Mouse (Mus musculus): ENCODE measurements around the gene G3bp1.

G3bp1 gene

DNA sequence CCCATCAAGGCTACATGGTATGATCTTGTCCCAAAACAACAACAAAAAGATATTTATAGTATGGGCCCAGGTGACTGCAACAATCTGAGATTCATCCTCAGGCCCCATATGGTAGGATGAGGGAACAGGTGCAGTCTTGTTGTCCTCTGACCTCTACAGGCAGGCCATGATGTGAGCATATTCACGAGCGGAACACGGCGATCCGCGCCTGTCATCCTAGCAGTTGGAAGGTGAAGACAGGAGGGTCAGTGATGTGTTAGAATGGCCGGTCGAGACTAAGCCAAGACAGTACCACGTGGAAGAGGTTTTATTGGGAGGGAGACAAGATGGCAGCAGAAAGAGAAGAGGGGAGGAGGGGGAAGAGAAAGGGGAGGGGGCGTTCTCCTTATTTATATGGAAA, 4.8 kb upstream of the G3bp1 start:
- in situ Hi-C loops (cut with MboI, MseI) = no loop called here

DNA sequence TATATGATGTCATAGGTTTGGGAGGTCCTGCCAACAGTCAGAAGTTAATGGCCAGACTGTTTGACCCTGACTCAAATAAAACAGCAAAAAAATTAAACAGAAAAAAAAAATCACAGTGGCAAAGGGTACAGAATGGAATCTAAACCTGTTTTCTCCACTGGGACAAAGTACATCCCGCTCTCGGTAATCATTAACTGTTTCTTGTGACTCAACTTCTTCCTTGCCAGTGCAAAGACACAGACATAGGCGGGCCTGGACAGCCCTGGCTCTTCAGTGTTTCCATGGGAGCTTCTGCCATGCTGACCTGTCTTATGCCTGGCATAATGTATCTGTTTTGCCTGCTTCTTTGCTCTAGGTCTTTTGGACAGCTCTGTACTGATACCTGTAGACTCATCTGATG, 4.3 kb upstream of the G3bp1 start:
- in situ Hi-C loops (cut with MboI, MseI) = no loop called here

DNA sequence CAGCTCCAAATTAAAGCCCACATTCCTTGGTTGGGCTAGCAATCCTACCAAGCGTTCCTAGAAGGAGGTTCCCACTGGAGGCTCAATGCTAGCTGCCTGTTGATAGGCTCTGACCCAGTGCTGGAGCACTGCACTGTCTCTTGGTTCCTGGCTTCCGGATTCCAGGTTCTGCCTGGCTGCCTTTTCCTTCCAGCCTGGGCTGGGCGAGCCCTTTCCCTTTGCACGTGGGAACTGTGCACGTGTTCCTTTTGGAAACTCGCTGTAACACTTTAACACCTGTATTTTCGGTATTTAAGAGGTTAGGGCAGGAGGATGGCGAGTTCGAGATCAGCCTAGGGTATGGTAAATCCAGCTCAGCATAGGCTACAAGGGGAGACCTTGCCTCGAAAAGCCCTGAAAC, 1.5 kb upstream of the G3bp1 start:
- in situ Hi-C loops (cut with MboI, MseI) = no loop called here

DNA sequence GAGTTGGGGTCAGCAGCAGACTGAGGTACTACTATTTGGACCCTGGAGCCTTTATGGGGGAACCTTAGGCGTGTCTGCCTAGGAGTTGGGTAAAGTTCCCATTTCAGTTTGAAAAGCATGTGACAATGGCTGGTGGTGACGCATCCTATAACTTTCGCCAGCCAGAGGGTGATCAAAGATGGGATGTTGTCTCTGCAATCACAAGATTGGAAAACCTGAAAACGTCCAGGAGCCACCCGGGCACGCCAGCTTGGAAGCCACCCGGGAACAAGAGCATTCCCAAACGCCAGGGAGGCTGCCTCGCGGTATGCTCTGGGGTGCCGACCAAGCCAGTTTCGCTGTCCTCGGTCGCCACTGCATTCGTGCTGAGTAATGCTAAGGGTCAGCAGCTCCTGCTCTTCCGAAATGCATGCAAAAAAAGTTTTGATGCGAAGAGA, 856 bp upstream of the G3bp1 start:
- in situ Hi-C loops (cut with MboI, MseI) = no loop called here

DNA sequence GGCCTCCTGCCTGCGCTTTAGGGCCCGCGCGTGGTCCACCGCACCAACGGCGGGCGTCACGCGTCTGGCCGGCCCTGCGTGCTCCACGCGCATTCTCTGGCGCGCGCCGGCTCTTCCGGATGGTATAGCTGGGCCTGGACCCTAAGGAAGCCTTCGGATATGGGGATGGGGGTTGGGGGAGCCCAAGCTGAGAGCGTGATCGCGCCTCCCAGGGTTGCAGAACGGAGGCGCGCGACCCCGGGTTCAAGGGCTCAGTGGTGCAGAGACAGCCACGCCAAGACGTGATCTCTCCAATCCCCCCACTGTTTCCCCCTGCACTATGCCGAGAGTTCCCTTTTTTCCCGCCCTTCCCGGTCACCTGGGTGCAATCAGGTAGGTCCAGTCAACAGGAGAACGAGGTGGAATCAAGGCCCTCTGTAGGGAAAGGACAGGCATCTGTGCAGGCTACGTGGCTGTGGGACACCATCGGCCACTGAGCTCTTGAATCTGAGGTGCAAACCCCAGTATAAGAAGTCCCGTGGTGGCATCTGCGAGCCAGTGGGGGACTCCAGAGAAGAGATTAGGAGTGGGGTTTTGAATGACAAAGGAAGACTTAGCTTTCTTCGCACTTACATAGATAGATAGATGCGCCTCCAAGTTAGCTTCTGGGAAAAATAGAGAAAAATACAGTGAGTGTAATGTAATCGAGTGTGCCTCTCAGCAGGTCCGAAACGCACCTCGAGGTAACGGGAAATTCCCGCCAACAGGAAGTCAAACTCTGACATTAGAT, 622 bp downstream of the G3bp1 start:
- in situ Hi-C loops (cut with MboI, MseI) = no loop called here

DNA sequence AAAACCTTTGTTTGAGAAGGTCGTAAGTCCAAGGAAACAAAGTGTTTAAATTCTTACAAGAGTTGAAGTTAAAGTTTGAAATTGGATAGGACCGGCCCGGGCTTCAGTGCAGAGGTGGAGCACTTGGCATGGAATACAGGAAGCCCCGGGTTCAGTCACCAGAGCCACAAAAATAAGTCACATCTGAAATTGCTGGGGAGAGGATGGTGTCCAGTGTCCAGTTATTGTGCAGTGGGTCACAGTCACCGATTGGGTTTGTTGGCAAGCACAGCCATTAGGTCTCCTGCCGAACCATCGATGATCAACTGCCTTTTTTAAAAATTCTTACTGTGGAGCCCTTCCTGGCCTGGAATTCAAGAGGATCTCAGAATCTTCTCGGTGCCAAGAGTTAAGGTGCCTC, 1.3 kb downstream of the G3bp1 start:
- in situ Hi-C loops (cut with MboI, MseI) = no loop called here

DNA sequence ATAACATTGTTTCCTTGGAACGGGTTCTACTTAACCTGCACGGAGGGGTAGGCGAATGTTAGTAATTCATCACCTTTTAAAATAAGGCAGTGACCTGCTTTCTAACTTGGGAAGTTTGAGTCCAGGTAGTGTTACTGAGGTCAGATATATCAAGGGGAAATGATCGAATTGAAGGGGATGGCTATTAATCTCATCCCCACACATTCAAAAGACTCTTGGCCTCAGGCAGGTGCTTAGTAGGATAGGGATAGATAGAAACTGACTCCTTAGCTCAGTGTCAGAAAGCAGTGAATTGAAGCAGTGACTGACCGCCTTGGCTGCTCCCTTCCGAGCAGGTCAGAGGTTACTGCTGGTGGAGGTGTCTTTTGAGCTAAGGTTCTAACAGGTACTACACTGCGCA, 2.0 kb downstream of the G3bp1 start:
- in situ Hi-C loops (cut with MboI, MseI) = no loop called here

DNA sequence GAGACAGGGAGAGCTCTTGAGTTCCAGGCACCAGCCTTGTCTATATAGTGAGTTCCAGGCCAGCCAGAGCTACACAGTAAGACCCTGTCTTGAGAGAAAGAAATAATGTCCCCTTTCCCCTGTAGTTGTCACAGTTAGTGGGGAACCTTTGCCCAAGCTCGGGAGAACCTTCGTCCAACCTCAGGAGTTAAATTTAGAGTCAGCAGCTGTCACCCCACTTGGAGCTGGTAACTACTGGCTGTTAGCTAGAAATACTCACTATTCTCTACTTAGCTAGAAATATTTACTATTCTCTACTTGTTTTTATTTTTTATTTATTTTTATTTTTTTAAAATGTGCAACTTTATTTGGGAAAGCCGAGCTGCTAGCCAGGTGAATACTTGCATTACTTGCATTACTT, 3.7 kb downstream of the G3bp1 start:
- in situ Hi-C loops (cut with MboI, MseI) = no loop called here

DNA sequence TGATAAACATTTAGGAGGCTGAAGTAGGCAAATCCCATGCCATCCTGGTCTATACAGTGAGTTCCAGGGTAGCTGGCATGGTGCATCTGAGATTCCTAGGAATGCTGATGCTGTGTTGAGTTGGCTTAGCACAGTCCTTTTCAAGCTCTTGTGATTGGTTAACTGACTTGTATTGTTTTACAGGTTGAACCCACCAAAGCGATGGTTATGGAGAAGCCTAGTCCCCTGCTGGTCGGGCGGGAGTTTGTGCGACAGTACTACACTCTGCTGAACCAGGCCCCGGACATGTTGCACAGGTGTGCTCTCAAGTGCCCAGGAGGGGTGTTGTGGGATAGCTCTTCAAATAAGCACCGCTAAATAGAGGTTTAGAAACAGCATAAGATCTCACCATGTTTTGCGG, 16.0 kb downstream of the G3bp1 start:
- in situ Hi-C loops (cut with MboI, MseI) = no loop called here

DNA sequence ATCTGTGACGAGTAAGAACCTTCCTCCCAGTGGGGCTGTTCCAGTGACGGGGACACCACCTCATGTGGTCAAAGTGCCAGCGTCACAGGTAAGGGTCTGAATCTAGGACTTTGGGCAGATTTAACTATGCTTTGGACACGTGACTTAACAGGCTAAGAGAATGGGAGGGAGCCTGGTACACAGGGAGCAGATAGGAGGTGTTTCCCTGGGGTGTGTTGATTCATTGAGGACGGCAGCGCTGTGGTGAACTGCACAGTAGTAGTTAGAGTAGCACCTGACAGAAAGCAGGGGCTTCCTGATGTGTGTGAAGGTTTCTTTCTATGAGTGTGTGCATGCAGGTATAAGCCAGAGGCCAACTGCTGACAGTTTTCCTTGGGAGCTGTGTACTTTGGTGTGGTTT, 26.7 kb downstream of the G3bp1 start:
- in situ Hi-C loops (cut with MboI, MseI) = no loop called here

DNA sequence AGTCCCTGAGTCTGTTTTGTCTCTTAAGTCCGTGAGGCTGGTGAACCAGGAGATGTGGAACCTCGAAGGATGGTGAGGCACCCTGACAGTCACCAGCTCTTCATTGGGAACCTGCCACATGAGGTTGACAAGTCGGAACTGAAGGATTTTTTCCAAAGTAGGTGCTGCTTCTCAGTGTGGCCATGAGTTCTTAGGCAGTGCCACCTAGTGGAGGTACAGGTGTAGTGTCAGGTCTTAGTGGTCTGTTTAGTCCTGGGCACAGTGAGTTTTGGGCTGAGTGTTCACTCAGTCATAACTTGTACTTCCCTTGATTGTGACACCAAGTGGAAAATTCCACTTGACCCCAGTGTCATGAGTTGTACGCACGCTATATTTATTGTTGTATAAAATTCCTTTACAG, 28.4 kb downstream of the G3bp1 start:
- in situ Hi-C loops (cut with MboI, MseI) = no loop called here

DNA sequence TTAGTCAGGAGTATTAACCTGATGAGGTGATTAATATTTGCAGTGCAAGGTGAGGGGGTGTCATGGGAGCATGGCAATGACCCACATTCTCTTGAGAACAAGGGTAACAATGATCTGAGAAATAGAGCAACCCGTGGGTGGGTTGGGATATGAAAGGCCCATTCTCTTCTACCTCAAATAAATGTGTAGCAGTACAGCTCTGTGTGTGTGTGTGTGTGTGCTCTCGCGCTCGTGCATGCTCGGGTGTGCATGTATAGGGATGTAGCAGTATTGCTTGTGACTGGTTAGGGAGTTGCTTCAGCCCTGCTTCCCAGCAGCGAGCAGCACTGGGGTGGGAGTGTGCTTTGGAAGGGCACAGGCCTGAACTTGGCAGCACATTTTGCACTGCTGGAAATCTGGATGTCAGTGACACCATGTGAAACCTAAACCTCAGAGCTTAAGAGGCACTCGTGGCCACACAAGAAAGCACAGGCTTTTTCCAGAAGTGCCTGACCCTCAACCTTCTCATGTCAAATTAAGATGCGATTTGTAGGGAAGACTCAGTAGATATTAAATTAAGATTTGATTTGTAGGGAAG, 32.6 kb downstream of the G3bp1 start:
- in situ Hi-C loops (cut with MboI, MseI) = no loop called here

DNA sequence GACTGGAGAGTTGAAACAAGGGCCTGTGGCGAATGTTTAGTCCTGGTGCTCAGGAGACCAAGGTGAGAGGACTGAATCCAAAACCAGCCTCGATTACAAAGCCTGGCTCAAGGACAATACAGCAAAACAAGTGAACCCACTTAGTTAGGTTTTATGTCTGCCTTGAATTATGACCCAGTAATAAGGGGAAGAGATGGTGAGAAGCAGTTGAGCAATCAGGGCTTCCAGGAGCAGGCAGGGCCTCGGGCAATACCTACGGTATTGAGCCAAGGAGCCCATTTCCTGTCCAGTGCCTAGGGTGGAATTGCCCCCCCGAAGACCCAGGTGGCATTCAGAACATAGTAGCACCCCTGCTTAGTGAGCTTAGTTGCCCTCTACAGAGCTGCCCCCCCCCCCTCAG, 33.4 kb downstream of the G3bp1 start:
- in situ Hi-C loops (cut with MboI, MseI) = no loop called here

DNA sequence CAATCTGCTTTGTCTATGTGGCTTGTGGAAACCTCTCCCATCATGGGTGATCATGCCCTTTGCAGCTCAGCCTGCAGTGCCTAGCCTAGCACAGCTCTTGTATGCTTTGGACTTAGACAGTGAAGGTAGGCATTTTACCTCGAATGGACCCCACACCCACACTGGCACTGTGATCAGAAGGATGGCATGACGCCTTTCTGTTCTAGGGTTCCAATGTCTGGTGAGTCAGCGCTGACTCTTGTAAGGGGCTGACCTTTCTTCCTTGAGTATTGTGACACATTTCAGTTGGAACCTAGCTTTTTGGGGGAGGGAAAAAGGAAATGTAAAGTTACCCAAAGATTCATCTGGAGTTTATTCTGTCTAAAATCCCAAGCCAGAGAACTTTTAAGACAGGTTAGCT, 36.0 kb downstream of the G3bp1 start:
- in situ Hi-C loops (cut with MboI, MseI) = no loop called here

DNA sequence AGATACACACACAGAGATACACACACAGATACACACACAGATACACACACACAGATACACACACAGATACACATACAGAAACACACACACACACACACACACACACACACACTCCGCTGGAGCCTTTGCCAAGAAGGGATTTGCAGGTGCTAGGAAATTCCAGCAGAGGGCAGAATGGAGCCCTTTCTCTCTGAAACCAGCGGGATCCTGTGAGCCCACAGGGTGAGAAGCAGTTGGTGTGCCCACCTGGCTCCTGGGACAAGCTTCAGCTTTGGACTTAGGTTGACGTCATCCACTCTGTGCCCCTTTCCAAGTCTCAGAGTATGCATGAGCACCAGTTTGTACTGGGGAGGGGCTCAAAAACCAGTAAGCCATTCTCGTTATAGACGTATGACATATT, 41.9 kb downstream of the G3bp1 start:
- in situ Hi-C loops (cut with MboI, MseI) = no loop called here

DNA sequence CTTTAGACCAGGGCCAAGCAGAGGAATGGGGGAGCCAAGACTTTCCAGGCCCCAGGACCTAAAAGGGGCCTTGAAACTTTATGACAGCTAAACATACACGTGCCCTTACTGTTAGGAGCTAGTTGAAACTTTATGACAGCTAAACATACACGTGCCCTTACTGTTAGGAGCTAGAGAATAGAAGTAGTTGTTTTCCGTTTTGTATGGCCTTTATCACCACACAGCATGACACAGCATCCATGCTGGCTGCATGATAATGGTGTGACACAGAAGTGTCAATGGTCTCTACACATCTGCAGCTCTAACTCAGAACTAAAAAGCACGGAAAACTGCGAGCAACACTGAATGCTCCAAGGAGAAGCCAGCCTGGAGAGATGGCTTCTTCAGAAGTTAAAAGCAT, 48.2 kb downstream of the G3bp1 start:
- in situ Hi-C loops (cut with MboI, MseI) = no loop called here

DNA sequence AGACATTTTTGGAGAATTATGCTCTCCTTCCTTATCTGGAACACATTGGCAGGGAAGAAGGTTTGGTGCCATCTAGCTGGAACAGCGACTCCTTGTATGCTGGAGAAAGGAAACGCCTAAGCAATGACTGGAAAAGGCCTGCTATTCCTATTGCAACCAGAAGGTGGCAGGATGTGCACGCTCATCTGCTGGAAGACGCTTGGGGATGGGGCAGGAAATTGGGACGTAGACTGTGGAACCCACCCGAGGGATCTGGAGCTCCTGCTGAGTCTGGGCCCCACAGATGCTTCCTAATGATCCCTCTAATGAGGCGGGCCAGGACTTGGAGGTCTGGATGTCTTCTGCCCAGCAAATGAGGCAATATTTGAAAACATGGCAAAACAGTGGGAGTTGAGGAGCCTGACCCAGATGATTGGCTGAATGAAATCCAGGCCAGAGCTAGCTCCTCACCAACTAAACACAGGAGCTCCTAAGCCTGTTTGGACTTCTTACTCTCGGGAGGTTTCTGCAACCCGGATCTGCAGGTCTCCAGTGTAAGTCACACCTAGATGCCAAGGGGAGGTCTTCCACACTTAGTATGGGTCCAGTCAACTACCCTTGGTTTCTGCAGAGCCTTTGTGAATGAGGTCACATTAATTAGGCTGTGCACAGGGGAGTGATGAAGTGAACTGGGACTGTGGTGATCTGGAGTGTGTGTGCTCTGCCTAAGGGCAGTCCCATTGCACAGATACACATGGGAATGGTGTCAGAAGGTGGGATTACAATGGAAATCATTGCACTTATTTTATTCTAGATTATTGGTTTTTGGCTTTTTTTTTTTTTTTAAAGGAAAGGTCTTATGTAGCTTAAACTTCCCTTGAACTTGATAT, 49.6 kb downstream of the G3bp1 start:
- in situ Hi-C loops (cut with MboI, MseI) = no loop called here

DNA sequence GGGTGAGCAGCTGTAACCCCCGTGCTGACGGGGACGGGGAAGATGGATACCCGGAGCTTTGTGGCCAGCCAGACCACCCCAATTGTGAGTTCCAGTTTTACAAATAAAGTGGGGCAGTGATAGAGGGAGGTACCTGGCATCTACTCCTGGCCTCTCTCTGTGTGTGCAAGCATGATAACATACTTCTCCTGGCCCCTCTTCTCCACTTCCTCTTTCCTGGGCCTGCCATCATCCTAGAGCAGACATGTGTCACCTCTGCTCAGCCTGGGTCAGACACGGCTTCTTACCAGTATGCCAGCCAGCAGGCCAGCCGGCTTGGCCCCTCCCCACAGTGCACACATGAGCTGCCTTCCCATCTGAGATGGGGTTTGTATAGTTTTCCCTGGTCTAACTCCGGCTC, 61.3 kb downstream of the G3bp1 start:
- in situ Hi-C loops (cut with MboI, MseI) = no loop called here

DNA sequence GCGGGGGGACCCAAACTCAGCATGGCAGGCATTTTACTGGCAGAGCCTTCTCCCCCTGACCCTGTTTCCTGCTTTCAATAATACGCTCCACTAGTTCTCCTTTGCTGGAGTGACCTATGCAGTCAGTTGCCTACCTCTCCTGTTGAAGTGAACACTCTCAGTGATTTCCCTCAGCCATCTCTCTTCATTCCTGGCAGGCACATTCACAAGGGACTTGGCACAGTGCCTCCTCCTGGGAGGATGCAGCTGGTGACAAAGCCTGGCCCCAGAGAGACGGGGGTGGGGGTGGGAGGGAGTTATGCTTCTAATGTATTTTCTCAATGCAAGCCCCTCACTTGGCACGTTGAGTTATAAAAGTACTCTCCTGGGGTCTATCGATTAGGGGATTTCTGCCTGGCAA, 63.9 kb downstream of the G3bp1 start:
- in situ Hi-C loops (cut with MboI, MseI) = no loop called here

DNA sequence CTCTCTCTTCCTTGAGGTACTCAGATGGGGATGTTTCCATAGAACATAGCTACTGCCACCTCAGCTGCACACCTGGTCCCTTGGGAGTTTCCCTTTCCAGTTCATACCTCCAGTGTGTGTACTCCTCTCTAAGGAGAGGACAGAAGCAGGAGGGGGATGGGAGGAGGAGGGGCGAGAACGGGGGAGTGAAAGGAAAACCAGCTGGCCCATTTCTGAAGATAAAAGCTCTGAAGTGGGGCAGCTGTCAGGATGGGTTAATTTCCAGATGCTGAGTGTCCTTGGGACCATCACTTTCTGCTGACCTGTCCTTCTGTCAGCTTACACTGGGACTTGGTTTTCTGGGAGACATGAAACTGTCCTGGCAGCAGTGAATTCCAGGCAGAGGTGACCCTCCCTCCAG, 65.3 kb downstream of the G3bp1 start:
- in situ Hi-C loops (cut with MboI, MseI) = no loop called here

DNA sequence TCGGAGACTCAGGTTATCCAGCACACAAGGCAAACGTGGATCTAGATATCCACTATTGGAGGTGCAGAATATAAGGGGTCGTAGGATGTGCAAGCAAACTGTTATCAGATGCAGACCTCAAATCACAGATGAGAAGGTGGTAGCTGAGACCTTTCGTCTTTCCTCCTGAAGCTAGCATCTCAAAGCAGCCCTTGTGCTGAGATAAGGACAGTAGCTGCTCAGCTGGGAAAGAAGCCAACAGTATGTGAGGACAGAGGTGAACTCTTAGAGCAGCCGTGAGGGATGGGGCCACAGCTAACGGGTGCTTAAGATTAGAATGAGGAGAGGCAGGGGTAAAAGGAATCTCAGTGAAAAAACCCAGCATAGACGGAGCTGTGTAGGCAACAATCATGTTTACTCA, 72.6 kb downstream of the G3bp1 start:
- in situ Hi-C loops (cut with MboI, MseI) = no loop called here

DNA sequence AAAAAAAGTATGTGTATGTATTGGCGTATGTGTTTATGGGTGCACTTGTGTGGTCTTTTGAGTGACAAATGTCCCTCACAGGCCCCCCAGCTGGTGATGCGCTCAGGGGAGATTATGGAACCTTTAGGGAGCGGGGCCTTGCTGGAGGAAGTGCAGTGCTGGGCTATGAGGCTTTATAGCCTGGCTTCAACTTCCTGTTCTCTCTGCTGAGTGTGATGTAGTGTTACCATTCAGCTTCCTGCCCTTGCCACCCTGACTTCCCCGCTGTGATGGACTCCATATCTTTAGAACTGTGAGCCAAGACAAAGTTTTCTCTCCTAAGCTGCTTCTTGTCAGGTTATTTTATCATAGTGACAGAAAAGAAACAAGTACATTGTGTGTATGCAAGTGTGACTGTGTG, 73.2 kb downstream of the G3bp1 start:
- in situ Hi-C loops (cut with MboI, MseI) = no loop called here

DNA sequence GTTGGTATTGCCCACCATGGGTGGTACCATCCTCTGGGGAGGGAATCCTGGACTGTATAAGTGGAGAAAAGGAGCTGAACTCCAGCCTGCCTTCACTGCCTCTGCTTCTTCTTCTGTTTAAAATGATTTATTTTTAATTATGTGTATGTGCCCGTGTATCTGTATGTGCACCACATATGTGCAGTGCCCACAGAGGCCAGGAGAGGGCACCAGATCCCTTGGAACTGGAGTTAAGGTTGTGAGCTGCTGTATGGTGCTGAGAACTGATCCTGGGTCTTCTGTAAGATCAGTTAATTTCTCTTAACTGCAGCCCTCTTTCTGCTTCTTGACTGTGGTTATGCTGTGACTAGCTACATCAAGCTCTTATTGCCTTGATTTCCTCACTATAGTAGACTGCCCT, 76.2 kb downstream of the G3bp1 start:
- in situ Hi-C loops (cut with MboI, MseI) = no loop called here
